Mouse (Mus musculus) heart, embryonic 10.5 days (tissue): ENCODE results near the gene Nfkbid. TPM values are rescaled to one million over a fixed set of nuclear protein-coding genes. Genes with fewer than 3 reads are reported as not detected.

Experiments
- polyA plus RNA-seq: library from polyadenylated mRNA; unstranded; fragments of >200 nt; fragmentation: Nextera tagmentation; extraction: Ambion mirVana; gene quantifications from 2 replicates; pipeline ENCODE4 v1.2.1, GENCODE M21; 2016

Gene Nfkbid
- polyA plus RNA-seq, 1 experiment from 2014 or later: 1.6 TPM

Other genes starting within 250 kb of the Nfkbid start
- 163 and 277 TPM in 2 replicates for gene Cox7a1, start 237.6 kb upstream of the Nfkbid start, polyA plus RNA-seq
- gene Capns1, start 222.9 kb upstream of the Nfkbid start, polyA plus RNA-seq: 76.6 and 84.1 TPM in 2 replicates
- gene Polr2i, start 189.8 kb upstream of the Nfkbid start, polyA plus RNA-seq: 122 and 127 TPM in 2 replicates
- 212 and 246 TPM in 2 replicates for gene Tbcb, start 189.5 kb upstream of the Nfkbid start, polyA plus RNA-seq
- gene Ovol3, start 186.0 kb upstream of the Nfkbid start, polyA plus RNA-seq: not detected in 2 replicates
- 0.29 and 0.43 TPM in 2 replicates for gene Thap8, start 141.6 kb upstream of the Nfkbid start, polyA plus RNA-seq
- 11.4 and 13.9 TPM in 2 replicates for gene Wdr62, start 141.3 kb upstream of the Nfkbid start, polyA plus RNA-seq
- gene Clip3, start 130.0 kb upstream of the Nfkbid start, polyA plus RNA-seq: 10.4 and 18.4 TPM in 2 replicates
- gene Alkbh6, start 113.0 kb upstream of the Nfkbid start, polyA plus RNA-seq: 68.2 and 71.8 TPM in 2 replicates
- gene Syne4, start 106.9 kb upstream of the Nfkbid start, polyA plus RNA-seq: 26.8 and 43.1 TPM in 2 replicates
- gene E130208F15Rik, start 100.0 kb upstream of the Nfkbid start, polyA plus RNA-seq: 2.5 and 3.2 TPM in 2 replicates
- 15.1 and 16.4 TPM in 2 replicates for gene Sdhaf1, start 97.8 kb upstream of the Nfkbid start, polyA plus RNA-seq
- gene Lrfn3, start 59.0 kb upstream of the Nfkbid start, polyA plus RNA-seq: 1.3 and 2.0 TPM in 2 replicates
- 2.2 and 9.0 TPM in 2 replicates for gene Tyrobp, start 8.0 kb upstream of the Nfkbid start, polyA plus RNA-seq
- gene Hcst, start 1.9 kb upstream of the Nfkbid start, polyA plus RNA-seq: 0.35 TPM in 1 of 2 replicates, not detected in the other
- gene Aplp1, start 23.8 kb downstream of the Nfkbid start, polyA plus RNA-seq: 44.3 and 50.4 TPM in 2 replicates
- gene Kirrel2, start 36.0 kb downstream of the Nfkbid start, polyA plus RNA-seq: 3.3 and 5.2 TPM in 2 replicates
- gene Nphs1, start 36.6 kb downstream of the Nfkbid start, polyA plus RNA-seq: 0.55 and 0.79 TPM in 2 replicates
- gene Prodh2, start 71.9 kb downstream of the Nfkbid start, polyA plus RNA-seq: 0.30 and 3.0 TPM in 2 replicates
- 8.5 and 9.0 TPM in 2 replicates for gene Arhgap33, start 113.3 kb downstream of the Nfkbid start, polyA plus RNA-seq
- 4.2 and 8.3 TPM in 2 replicates for gene Hspb6, start 130.4 kb downstream of the Nfkbid start, polyA plus RNA-seq
- gene Proser3, start 130.6 kb downstream of the Nfkbid start, polyA plus RNA-seq: 8.8 and 13.0 TPM in 2 replicates
- gene Lin37, start 138.1 kb downstream of the Nfkbid start, polyA plus RNA-seq: 31.5 and 35.6 TPM in 2 replicates
- 87.8 and 90.4 TPM in 2 replicates for gene U2af1l4, start 141.6 kb downstream of the Nfkbid start, polyA plus RNA-seq
- 9.9 and 12.3 TPM in 2 replicates for gene Gm49396, start 141.6 kb downstream of the Nfkbid start, polyA plus RNA-seq
- gene Psenen, start 141.9 kb downstream of the Nfkbid start, polyA plus RNA-seq: 112 and 124 TPM in 2 replicates
- 2.6 and 4.1 TPM in 2 replicates for gene Igflr1, start 143.7 kb downstream of the Nfkbid start, polyA plus RNA-seq
- 5.6 and 8.3 TPM in 2 replicates for gene Kmt2b, start 167.0 kb downstream of the Nfkbid start, polyA plus RNA-seq
- 0.19 and 0.27 TPM in 2 replicates for gene Zbtb32, start 177.2 kb downstream of the Nfkbid start, polyA plus RNA-seq
- 1.8 and 2.7 TPM in 2 replicates for gene Upk1a, start 191.1 kb downstream of the Nfkbid start, polyA plus RNA-seq
- 1,107 and 1,574 TPM in 2 replicates for gene Cox6b1, start 204.4 kb downstream of the Nfkbid start, polyA plus RNA-seq
- gene Etv2, start 214.1 kb downstream of the Nfkbid start, polyA plus RNA-seq: 5.5 and 5.9 TPM in 2 replicates
- 111 and 130 TPM in 2 replicates for gene Rbm42, start 228.6 kb downstream of the Nfkbid start, polyA plus RNA-seq
- gene Haus5, start 243.3 kb downstream of the Nfkbid start, polyA plus RNA-seq: 51.3 and 59.8 TPM in 2 replicates
- gene Pmis2, start 249.9 kb downstream of the Nfkbid start, polyA plus RNA-seq: not detected in 2 replicates